Mouse (Mus musculus) liver, embryonic 12.5 days (tissue): ENCODE data around the gene Cradd. TPM values are rescaled to one million over a fixed set of nuclear protein-coding genes. Genes with fewer than 3 reads are reported as not detected.
A peak's percentile ranks its signal among the peaks of the same experiment; 100 is the strongest.

Source experiments
- ATAC-seq: fragments of 200-750 bp; cut with Nextera tagmentation; 2 replicates; pipeline ENCODE4 v1.8.0; 2017; ENCODE audit warnings: moderate number of reproducible peaks, mild to moderate bottlenecking, moderate library complexity
- H3K27ac ChIP-seq: fragments of 300-500 bp; sonication (generic); 2 replicates; pipeline ENCODE4 v1.5.1; 2016; ENCODE audit warnings: mild to moderate bottlenecking
- H3K27me3 ChIP-seq: fragments of 300-500 bp; sonication (generic); replicated peaks from 2 replicates; pipeline ENCODE4 v1.6.1; 2016; ENCODE audit warnings: mild to moderate bottlenecking, moderate library complexity
- H3K36me3 ChIP-seq: fragments of 300-500 bp; sonication (generic); 2 replicates; pipeline ENCODE4 v1.6.1; 2016; ENCODE audit warnings: mild to moderate bottlenecking, moderate library complexity
- H3K4me1 ChIP-seq: fragments of 300-500 bp; sonication (generic); 2 replicates; pipeline ENCODE4 v1.6.1; 2016
- H3K4me2 ChIP-seq: fragments of 300-500 bp; sonication (generic); 2 replicates; pipeline ENCODE4 v1.6.1; 2016; ENCODE audit warnings: mild to moderate bottlenecking, moderate library complexity
- H3K4me3 ChIP-seq: fragments of 300-500 bp; sonication (generic); 2 replicates; pipeline ENCODE4 v1.5.1; 2016; ENCODE audit warnings: mild to moderate bottlenecking, moderate library complexity
- H3K9ac ChIP-seq: fragments of 300-500 bp; sonication (generic); 2 replicates; pipeline ENCODE4 v1.6.1; 2016; ENCODE audit warnings: mild to moderate bottlenecking, moderate library complexity
- H3K9me3 ChIP-seq: fragments of 300-500 bp; sonication (generic); replicated peaks from 2 replicates; pipeline ENCODE4 v1.6.1; 2016; ENCODE audit warnings: mild to moderate bottlenecking, moderate library complexity
- WGBS: fragments of 180-500 bp; shearing (Covaris S2); methylation state at CpG from one replicate; pipeline ENCODE4 v1.1.7; 2016; ENCODE audit not compliant: insufficient replicate concordance; 5-methylcytosine and 5-hydroxymethylcytosine counted together
- polyA plus RNA-seq: library from polyadenylated mRNA; unstranded; fragments of >200 nt; fragmentation: Nextera tagmentation; extraction: Ambion mirVana; gene quantifications from 2 replicates; pipeline ENCODE4 v1.2.1, GENCODE M21; 2016

Gene Cradd
- polyA plus RNA-seq, 1 experiment from 2014 or later = 5.0 TPM

- Histone ChIP-seq H3K9me3 (no peaks in the 10 kb centered on the region), H3K36me3 (no peaks in the 10 kb centered on the region), H3K4me3 (no peak overlapping the region), H3K4me1 (no peaks in the 10 kb centered on the region), H3K27me3 (peaks cover 19% of the 10 kb centered on the region; the same call in 1 of the 2 replicates), H3K4me2 (no peak overlapping the region), H3K9ac (no peak overlapping the region), H3K27ac (no peak overlapping the region)
- ATAC-seq = no peak
- 64% methylated on average over 9 of the region's 9 CpGs for WGBS
Measured at GRCm38 (mm10) chr10:95330375-95331363, 6.7 kb upstream of the Cradd start.

DNA sequence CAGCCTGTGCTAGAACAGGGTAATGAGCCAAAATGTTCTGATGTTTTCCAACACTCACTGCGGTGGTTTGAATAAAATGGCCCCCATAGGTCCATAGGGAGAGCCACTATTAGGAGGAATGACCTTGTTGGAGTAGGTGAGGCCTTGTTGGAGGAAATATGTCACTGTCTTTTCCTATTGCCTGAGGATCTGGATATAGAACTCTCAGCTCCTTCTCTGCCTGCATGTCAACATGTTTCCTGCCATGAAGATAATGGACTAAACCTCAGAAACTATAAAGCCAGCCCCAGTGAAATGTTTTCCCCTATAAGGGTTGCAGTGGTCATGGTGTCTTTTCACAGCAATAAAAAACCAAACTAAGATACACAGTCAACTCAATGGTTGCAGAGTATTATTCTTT lies 6.0 kb upstream of the Cradd start:
- no peak overlapping the region for H3K4me2 ChIP-seq
- H3K36me3 ChIP-seq = no peaks in the 10 kb centered on the region
- H3K4me3 ChIP-seq = no peak overlapping the region
- ATAC-seq = no peak
- H3K9ac ChIP-seq = no peak overlapping the region
- no peak overlapping the region for H3K27ac ChIP-seq
- no peaks in the 10 kb centered on the region for H3K9me3 ChIP-seq
- peaks cover 17% of the 10 kb centered on the region; the same call in 1 of the 2 replicates for H3K27me3 ChIP-seq
- 69% methylated on average over 1 of the region's 1 CpGs for WGBS
- H3K4me1 ChIP-seq = no peaks in the 10 kb centered on the region

GRCm38 (mm10) chr10:95324278-95324631 lies 322 bp upstream of the Cradd start:
- Histone ChIP-seq H3K4me2 (0 out of 2 replicates have a peak overlapping the region, but pooled peaks have one; percentile 79), H3K4me1 (peaks cover 19% of the 10 kb centered on the region), H3K27me3 (0 out of 2 replicates have a peak, but pooled peaks cover 5% of the 10 kb centered on the region), H3K9ac (no peak overlapping the region), H3K27ac (no peak overlapping the region), H3K4me3 (peak overlapping the region; percentile 80; the same call in 1 of the 2 replicates), H3K36me3 (no peaks in the 10 kb centered on the region), H3K9me3 (no peaks in the 10 kb centered on the region)
- ATAC-seq = peak; percentile 48
- 19% methylated on average over 1 of the region's 1 CpGs for WGBS

DNA sequence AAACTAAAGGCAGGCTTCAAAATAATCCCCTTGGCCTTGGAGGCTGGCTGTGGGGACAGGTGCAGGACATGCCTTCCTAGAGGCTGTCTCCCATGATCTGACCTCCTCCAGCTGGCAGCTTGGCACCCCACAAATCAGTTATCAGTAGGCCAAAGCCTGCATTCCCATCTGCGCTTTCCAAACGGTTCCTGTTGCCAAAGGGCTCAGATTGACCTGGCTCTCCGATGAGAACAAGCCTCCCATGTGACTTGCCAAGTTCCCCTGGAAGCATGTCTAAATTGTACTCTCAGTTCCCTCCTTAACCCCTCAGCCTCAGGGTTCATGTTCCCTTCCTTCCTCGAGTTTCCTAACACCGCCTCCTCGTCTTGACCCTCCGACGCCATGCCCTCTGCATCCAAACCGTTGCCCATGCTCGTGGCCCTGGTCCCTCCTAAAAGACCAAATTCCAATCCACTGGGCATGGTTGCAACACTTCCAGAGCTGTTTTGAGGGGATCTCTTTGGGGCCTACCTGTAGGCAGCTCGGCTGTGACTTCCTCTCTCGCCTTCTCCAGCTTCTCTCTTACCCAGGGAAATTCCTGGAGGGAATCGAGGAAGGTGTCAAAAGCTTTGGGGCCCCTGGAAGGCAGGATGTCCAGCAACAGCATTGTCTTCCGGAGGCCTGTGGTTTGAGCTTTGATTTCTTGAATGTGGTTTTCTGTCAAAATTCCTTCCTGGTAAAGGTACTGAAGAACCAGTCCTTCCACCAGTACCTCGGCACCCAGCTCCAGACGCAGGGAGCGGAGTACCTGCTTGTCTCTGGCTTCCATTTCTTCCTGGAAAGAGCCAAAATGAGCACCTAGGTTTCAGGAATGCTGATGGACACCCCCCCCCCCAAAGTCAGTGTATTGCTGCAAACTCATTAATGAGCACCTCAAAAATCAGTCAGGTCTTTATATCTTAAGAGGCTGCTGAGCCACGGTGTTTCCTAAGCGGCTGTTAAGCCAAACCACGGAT lies 1.6 kb downstream of the Cradd start:
- Histone ChIP-seq H3K4me3 (peak overlapping the region; percentile 80), H3K36me3 (no peaks in the 10 kb centered on the region), H3K4me2 (peak overlapping the region; percentile 79), H3K9me3 (no peaks in the 10 kb centered on the region), H3K27me3 (0 out of 2 replicates have a peak, but pooled peaks cover 5% of the 10 kb centered on the region), H3K9ac (peak overlapping the region; percentile 80; the same call in 1 of the 2 replicates), H3K27ac (no peak overlapping the region), H3K4me1 (peaks cover 30% of the 10 kb centered on the region)
- ATAC-seq = no peak
- WGBS = 56% methylated on average over 20 of the region's 20 CpGs

- H3K4me2 ChIP-seq = no peak overlapping the region
- no peak overlapping the region for H3K4me3 ChIP-seq
- 82% methylated on average over 13 of the region's 13 CpGs for WGBS
- no peak for ATAC-seq
- peaks cover 43% of the 10 kb centered on the region for H3K4me1 ChIP-seq
- no peaks in the 10 kb centered on the region for H3K36me3 ChIP-seq
- H3K27ac ChIP-seq = no peak overlapping the region
- no peak overlapping the region for H3K9ac ChIP-seq
- no peaks in the 10 kb centered on the region for H3K27me3 ChIP-seq
- H3K9me3 ChIP-seq = no peaks in the 10 kb centered on the region
Measured at GRCm38 (mm10) chr10:95319001-95319400, 4.9 kb downstream of the Cradd start.

DNA sequence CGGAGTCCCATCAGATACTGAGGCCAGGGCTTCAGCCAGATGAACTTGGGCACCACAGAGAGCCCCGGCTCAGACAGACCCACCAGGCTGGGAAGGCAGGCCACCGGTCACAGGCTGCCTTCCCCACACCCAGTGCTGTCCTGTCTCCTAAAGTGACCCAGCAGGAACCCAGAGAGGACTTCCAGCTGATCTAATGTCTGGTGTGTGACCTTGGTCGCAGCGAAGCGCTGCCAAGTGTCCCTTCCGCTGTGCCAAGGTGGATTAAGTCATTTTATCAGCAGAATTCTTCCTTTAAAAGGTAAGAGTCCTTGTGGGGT lies 5.6 kb downstream of the Cradd start:
- 85% methylated on average over 7 of the region's 7 CpGs for WGBS
- peaks cover 47% of the 10 kb centered on the region for H3K4me1 ChIP-seq
- H3K36me3 ChIP-seq = no peaks in the 10 kb centered on the region
- no peaks in the 10 kb centered on the region for H3K27me3 ChIP-seq
- no peaks in the 10 kb centered on the region for H3K9me3 ChIP-seq
- no peak overlapping the region for H3K4me2 ChIP-seq
- ATAC-seq = no peak
- H3K27ac ChIP-seq = no peak overlapping the region
- no peak overlapping the region for H3K4me3 ChIP-seq
- H3K9ac ChIP-seq = no peak overlapping the region

DNA sequence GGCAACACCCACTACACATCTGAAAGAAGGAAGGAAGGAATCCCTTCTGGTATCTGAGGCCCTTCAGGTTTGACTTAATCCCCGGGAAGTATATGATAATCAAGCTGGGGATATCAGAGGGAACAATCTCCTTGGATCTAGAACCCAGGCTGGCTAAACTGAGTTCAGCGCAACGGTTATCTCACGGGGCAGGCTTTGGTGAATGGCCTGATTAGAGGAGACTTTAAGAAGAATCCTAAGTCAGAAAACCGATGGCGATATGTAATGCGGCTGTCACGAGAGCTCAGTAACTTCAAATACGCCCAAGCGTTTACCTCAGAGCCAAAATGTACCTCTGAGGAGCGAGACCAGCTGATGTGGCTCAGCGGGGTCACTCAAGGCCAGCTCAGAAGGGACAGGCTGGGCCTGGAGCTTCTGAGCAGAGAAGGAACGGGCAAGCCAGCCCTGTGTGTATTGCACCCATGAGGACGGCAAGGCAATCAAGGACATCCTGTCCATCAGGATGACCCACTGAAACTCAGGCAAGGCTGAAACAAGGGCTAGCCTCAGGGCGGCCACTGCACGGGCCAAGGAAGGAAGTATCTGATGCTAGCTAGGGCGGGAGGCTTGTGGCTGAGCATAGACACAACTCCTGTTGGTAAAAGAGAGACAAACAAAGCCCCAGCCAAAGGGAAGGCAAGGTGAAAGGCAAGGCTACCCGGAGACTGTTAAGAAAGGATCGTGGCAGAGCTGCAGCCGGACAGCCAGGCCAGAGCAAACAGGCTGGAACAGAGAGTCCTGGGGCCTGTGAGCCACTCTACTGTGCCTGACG lies 6.1 kb downstream of the Cradd start:
- ATAC-seq = peak; percentile 22; the same call in 1 of the 2 replicates
- no peak overlapping the region for H3K4me3 ChIP-seq
- 73% methylated on average over 21 of the region's 21 CpGs for whole genome bisulfite sequencing

GRCm38 (mm10) chr10:95317091-95317490 lies 6.8 kb downstream of the Cradd start:
- Histone ChIP-seq H3K4me2 (no peak overlapping the region), H3K9me3 (no peaks in the 10 kb centered on the region), H3K4me3 (no peak overlapping the region), H3K9ac (no peak overlapping the region), H3K36me3 (no peaks in the 10 kb centered on the region), H3K27ac (no peak overlapping the region), H3K27me3 (no peaks in the 10 kb centered on the region), H3K4me1 (peaks cover 35% of the 10 kb centered on the region)
- 71% methylated on average over 14 of the region's 14 CpGs for WGBS
- ATAC-seq = no peak

More for the DNA sequence above, 6.1 kb downstream of the Cradd start:
- no peak overlapping the region for H3K4me2 ChIP-seq
- no peaks in the 10 kb centered on the region for H3K9me3 ChIP-seq
- no peak overlapping the region for H3K27ac ChIP-seq
- H3K36me3 ChIP-seq = no peaks in the 10 kb centered on the region
- H3K4me1 ChIP-seq = peaks cover 42% of the 10 kb centered on the region
- H3K27me3 ChIP-seq = no peaks in the 10 kb centered on the region
- H3K9ac ChIP-seq = no peak overlapping the region

DNA sequence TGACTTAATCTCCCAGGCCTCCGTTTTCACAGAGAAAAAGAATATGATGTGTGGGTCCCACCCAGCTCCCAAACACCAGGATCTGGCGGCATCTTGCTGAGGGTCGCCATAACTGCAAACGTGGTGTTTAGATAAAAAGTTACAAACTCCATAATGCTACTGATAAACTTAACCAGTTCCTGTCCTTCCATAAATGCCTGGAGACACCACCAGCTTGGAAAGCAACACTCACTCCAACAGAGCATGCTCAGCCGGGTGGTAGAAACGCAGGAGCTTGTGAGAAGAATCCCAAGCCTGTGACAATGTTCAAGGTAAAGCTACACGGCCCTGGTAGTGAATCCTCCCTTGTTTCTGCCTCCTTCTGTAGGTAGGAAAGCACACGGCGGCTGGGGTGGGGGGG lies 7.3 kb downstream of the Cradd start:
- no peak for ATAC-seq
- Histone ChIP-seq H3K9me3 (no peaks in the 10 kb centered on the region), H3K4me1 (peaks cover 31% of the 10 kb centered on the region), H3K4me2 (no peak overlapping the region), H3K4me3 (no peak overlapping the region), H3K27me3 (no peaks in the 10 kb centered on the region), H3K36me3 (no peaks in the 10 kb centered on the region), H3K27ac (no peak overlapping the region), H3K9ac (no peak overlapping the region)
- 53% methylated on average over 9 of the region's 9 CpGs for WGBS

- H3K4me1 ChIP-seq = peaks cover 33% of the 10 kb centered on the region
- no peak overlapping the region for H3K4me2 ChIP-seq
- 77% methylated on average over 19 of the region's 19 CpGs for WGBS
- no peak overlapping the region for H3K27ac ChIP-seq
- no peak overlapping the region for H3K9ac ChIP-seq
- H3K9me3 ChIP-seq = no peaks in the 10 kb centered on the region
- no peak for ATAC-seq
- no peaks in the 10 kb centered on the region for H3K27me3 ChIP-seq
- no peak overlapping the region for H3K4me3 ChIP-seq
- no peaks in the 10 kb centered on the region for H3K36me3 ChIP-seq
Measured at GRCm38 (mm10) chr10:95315801-95316474, 8.0 kb downstream of the Cradd start.

DNA sequence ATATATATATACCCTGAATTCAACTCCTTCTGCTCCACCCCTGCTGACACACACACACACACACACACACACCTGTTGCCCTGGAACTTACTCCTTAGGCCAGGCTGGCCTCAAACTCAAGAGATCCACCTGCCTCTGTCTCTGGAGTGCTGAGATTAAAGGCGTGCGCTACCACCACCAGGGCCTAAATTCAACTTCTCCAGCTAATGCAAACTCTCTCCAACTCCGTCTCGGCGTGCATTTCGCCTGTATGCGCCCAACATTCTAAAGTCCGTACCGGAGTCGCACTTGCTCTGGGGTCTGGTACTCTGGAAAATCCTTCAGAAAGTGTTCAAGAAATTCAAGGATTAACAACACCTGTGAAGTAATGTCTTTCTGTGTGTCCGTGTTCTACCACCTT lies 8.6 kb downstream of the Cradd start:
- H3K4me2 ChIP-seq = no peak overlapping the region
- H3K9me3 ChIP-seq = no peaks in the 10 kb centered on the region

More for the DNA sequence above, 8.6 kb downstream of the Cradd start:
- ATAC-seq = no peak
- Histone ChIP-seq H3K4me1 (peaks cover 37% of the 10 kb centered on the region), H3K36me3 (no peaks in the 10 kb centered on the region), H3K9ac (no peak overlapping the region), H3K27ac (no peak overlapping the region), H3K27me3 (no peaks in the 10 kb centered on the region), H3K4me3 (no peak overlapping the region)
- WGBS = 88% methylated on average over 11 of the region's 11 CpGs
